Mouse (Mus musculus): ENCODE measurements around the gene Nod2. TPM values are rescaled to one million over a fixed set of nuclear protein-coding genes. Genes with fewer than 3 reads are reported as not detected.

The Nod2 gene
- polyA plus RNA-seq, 1 experiment from 2014 or later, result 0.08 TPM

DNA sequence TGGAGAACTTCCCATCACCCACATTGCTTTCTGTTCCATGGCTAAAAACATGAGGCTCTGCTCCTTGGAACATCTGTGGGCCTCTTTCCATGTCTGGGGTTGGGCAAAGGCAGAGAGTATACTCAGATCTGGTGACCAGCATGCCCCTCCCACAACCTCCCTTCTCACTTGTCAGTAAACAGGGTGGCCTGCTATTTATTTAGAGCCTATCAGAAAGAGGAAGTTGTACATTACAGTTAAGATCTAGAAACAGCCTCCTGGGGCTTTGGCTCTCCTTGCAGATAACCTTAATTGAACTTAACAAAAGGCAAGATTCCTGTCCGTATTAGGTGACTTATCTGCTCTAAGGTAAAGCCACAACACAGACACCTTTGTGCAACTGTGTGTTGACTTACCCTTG is 19.3 kb downstream of the Nod2 start:
- no peak overlapping the region for H3K27ac ChIP-seq
- no peak overlapping the region for H3K9ac ChIP-seq (replicated peaks)
- WGBS, result 87% methylated on average over 1 of the region's 1 CpGs
- H3K4me1 ChIP-seq (replicated peaks), result peaks cover 27% of the 10 kb centered on the region
- H3K9me3 ChIP-seq, result no peaks in the 10 kb centered on the region
- no peaks in the 10 kb centered on the region for H3K36me3 ChIP-seq
- H3K27me3 ChIP-seq, result no peaks in the 10 kb centered on the region
- ATAC-seq, result no peak
- no peak overlapping the region for H3K4me3 ChIP-seq (replicated peaks)
- no peak overlapping the region for H3K4me2 ChIP-seq (replicated peaks)

DNA sequence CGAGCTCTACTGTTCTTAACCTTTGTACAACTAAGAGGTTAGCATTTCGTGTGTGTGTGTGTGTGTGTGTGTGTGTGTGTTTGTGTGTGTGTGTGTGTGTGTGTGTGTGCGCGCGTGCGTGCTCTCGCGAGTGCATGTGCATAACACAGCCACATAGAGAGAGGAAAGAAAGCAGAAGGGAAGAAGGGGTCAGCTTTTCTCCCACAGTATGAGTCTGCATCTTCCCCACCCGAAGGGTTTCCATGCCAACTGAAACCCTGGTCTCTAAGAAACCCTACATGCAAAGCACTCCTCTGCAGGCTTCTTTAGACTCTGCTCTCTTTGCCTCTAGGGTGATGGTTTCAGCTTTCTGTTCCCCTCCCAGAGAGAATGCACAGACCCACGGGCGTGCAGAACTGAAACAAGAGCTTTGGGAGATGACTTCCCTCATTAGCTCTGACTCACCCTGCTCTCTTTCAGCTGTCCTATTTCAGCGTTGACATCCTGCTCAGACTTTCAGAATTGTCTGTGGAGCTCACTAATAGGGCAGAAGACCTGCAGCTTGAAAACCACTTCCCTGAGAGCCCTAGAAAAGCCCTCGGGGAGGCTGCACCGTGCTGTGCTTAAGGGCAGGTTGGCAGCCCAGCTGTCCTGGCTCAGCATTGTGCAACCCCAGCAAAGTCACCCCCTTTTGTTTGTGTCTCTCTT is 21.4 kb downstream of the Nod2 start:
- peak; percentile 83 for ATAC-seq
- Histone ChIP-seq H3K27me3 (peaks cover 4% of the 10 kb centered on the region; the same call in 1 of the 2 replicates), H3K9me3 (no peaks in the 10 kb centered on the region), H3K4me3 (replicated peaks) (no peak overlapping the region), H3K9ac (replicated peaks) (no peak overlapping the region), H3K4me1 (replicated peaks) (peaks cover 29% of the 10 kb centered on the region), H3K36me3 (no peaks in the 10 kb centered on the region), H3K27ac (peak overlapping the region; percentile 56), H3K4me2 (replicated peaks) (peak overlapping the region; percentile 19)
- 40% methylated on average over 14 of the region's 14 CpGs for WGBS

DNA sequence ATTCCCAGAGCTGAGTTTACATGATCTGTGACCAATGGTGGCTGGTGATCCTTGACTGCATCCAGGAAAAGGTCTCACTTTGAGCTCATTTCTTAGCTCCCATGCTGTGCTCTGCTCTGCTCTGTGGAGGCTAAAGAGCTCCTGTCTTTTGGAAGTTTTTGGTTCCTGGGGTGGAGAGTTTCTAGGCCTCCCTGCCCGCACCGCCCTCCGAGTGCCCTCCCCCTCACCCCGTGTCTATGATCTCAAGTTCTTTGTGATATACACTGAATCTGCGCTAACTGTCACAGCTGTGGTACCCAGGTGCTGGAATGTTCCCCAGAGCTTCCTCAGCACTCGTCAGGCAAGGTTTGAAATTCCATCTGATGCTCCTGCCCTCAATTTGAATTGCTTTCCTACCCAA is 23.7 kb downstream of the Nod2 start:
- no peak for ATAC-seq
- Histone ChIP-seq H3K27me3 (peaks cover 4% of the 10 kb centered on the region; the same call in 1 of the 2 replicates), H3K9ac (replicated peaks) (no peak overlapping the region), H3K36me3 (no peaks in the 10 kb centered on the region), H3K4me3 (replicated peaks) (no peak overlapping the region), H3K4me2 (replicated peaks) (no peak overlapping the region), H3K27ac (no peak overlapping the region), H3K9me3 (no peaks in the 10 kb centered on the region), H3K4me1 (replicated peaks) (peaks cover 26% of the 10 kb centered on the region)
- WGBS, result 73% methylated on average over 6 of the region's 6 CpGs

DNA sequence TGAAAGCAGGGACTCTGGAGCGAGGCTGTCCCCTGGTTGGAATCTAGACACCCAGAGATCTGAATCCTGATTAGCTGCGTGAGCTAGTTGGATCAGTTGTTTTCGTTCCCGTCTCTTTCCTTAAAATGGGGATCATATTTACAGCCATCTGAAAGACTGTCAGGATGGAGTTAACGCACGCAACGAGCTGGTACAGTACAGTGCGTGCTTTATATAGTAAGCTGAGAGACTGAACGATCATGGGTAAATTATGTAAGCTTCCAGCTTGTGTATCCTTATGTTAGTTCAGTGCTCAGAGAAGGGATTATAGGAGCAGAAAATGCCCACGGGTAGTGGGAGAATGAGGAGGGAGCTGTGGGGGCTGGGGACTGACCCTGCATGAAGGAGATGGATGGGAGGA is 24.5 kb downstream of the Nod2 start:
- Histone ChIP-seq H3K36me3 (no peaks in the 10 kb centered on the region), H3K27me3 (peaks cover 4% of the 10 kb centered on the region; the same call in 1 of the 2 replicates), H3K4me2 (replicated peaks) (no peak overlapping the region), H3K4me1 (replicated peaks) (peaks cover 26% of the 10 kb centered on the region), H3K4me3 (replicated peaks) (no peak overlapping the region), H3K9me3 (no peaks in the 10 kb centered on the region), H3K9ac (replicated peaks) (no peak overlapping the region), H3K27ac (no peak overlapping the region)
- WGBS, result 90% methylated on average over 10 of the region's 10 CpGs
- no peak for ATAC-seq

DNA sequence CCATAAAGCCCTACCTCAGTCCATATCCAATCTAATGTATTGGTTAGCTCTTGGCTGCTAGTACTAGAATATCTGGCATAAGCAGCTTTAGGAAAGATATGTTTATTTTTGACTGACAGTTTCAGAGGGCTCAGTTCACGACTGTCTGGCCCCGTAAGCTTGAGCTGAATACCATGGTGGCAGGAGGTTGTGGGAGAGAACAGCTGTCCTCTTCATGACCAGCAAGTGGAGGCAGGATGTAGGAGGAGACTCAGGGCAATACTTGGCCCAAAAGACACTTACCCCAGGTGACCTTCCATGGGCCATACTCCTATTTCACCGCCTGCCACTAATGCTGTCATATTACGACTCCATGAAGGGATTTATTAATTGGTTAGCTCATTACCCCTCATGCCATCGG is 26.7 kb downstream of the Nod2 start:
- H3K4me1 ChIP-seq (replicated peaks), result peaks cover 17% of the 10 kb centered on the region
- no peak for ATAC-seq
- H3K9me3 ChIP-seq, result no peaks in the 10 kb centered on the region
- WGBS, result 90% methylated on average over 5 of the region's 5 CpGs
- H3K36me3 ChIP-seq, result no peaks in the 10 kb centered on the region
- H3K27ac ChIP-seq, result no peak overlapping the region
- H3K27me3 ChIP-seq, result peaks cover 4% of the 10 kb centered on the region; the same call in 1 of the 2 replicates
- H3K4me3 ChIP-seq (replicated peaks), result no peak overlapping the region
- no peak overlapping the region for H3K9ac ChIP-seq (replicated peaks)
- H3K4me2 ChIP-seq (replicated peaks), result no peak overlapping the region

DNA sequence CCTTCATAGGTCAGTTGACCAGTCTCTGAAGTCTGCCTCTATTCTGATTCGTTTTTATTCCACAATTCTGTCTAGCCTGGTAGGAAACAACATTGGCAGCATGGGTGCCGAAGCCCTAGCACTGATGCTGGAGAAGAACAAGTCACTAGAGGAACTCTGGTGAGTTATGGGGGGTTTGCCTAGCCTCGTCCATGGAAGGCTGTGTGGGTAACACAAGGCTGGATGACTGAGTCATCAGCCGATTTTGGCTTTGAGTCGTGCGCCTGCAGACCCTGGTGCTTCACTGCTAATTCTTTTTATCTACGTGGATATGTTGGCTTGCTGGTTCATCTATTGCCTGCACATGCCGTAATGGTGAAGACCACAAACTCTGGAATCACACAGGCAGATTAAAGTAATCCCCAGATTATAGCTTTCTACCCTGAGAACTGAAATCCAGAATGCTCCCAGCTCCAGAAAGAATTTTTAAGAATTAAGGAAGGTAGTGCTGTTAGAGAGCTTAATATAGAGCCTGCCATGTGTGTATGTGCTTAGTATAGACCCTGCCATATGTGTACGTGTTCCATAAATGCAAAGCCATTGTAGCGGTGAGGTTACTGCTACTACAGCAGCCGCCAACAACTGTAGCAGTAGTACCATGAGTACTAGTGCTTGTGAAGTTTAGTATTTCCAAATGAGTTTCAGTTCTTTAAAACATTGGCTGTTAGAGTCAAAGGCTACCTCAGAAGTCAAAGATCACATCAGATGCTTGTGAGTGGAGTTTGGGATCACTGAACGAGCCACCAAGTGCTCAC is 28.5 kb downstream of the Nod2 start:
- no peak for ATAC-seq
- WGBS, result 92% methylated on average over 12 of the region's 12 CpGs

DNA sequence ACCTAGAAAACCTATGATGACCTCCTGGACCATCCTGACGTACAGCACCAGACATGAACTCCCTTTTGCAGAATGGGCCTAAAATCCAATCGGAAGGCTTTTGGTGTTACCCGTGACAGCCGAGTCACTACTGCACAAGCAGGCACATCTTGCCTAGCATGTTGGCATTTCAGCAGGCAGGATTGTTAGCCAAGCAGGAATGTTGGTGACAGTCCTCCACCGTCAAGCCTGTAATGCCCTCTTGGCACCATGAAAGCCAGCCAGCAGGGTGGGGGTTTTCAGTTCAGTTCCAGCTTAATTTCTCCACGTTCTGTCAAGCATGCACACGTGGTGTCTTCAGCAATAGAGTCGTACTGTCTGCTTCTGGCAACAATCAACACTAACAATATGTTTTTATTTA is 30.0 kb downstream of the Nod2 start:
- ATAC-seq, result no peak
- 84% methylated on average over 8 of the region's 8 CpGs for WGBS

More for the DNA sequence above, 28.5 kb downstream of the Nod2 start:
- H3K36me3 ChIP-seq, result no peaks in the 10 kb centered on the region
- no peak overlapping the region for H3K9ac ChIP-seq (replicated peaks)
- no peak overlapping the region for H3K4me3 ChIP-seq (replicated peaks)
- no peaks in the 10 kb centered on the region for H3K9me3 ChIP-seq
- H3K4me1 ChIP-seq (replicated peaks), result 0 out of 2 replicates have a peak, but pooled peaks cover 9% of the 10 kb centered on the region
- H3K27ac ChIP-seq, result no peak overlapping the region
- H3K4me2 ChIP-seq (replicated peaks), result no peak overlapping the region
- H3K27me3 ChIP-seq, result peaks cover 4% of the 10 kb centered on the region; the same call in 1 of the 2 replicates

DNA sequence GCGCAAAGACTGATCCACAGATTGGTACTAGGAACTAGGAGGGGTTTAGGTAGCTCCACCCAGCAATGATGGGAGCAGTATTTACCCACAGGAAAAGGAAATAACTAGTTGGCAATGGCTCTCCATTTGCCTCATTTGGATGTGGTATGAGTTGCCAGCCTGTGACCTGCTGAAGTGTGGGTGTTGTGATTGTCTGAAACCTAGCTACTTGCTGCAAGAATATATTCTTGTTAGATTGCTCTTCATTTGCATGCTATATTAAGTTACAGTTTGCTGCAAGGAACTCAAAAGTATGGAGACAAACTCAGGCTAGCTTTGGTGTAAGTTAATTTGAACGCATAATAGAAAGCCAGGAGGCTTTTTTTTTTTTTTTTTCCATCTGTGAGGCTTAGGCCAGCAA is 33.5 kb downstream of the Nod2 start:
- H3K4me1 ChIP-seq (replicated peaks), result 0 out of 2 replicates have a peak, but pooled peaks cover 3% of the 10 kb centered on the region
- ATAC-seq, result no peak
- H3K9me3 ChIP-seq, result no peaks in the 10 kb centered on the region
- WGBS, result 93% methylated on average over 2 of the region's 2 CpGs
- H3K4me2 ChIP-seq (replicated peaks), result no peak overlapping the region
- no peaks in the 10 kb centered on the region for H3K27me3 ChIP-seq
- H3K36me3 ChIP-seq, result no peaks in the 10 kb centered on the region
- no peak overlapping the region for H3K27ac ChIP-seq
- H3K4me3 ChIP-seq (replicated peaks), result no peak overlapping the region
- no peak overlapping the region for H3K9ac ChIP-seq (replicated peaks)

More for the DNA sequence above, 30.0 kb downstream of the Nod2 start:
- Histone ChIP-seq H3K9ac (replicated peaks) (no peak overlapping the region), H3K27ac (no peak overlapping the region), H3K4me3 (replicated peaks) (no peak overlapping the region), H3K27me3 (peaks cover 4% of the 10 kb centered on the region; the same call in 1 of the 2 replicates), H3K9me3 (no peaks in the 10 kb centered on the region), H3K4me1 (replicated peaks) (0 out of 2 replicates have a peak, but pooled peaks cover 3% of the 10 kb centered on the region), H3K4me2 (replicated peaks) (no peak overlapping the region), H3K36me3 (no peaks in the 10 kb centered on the region)

DNA sequence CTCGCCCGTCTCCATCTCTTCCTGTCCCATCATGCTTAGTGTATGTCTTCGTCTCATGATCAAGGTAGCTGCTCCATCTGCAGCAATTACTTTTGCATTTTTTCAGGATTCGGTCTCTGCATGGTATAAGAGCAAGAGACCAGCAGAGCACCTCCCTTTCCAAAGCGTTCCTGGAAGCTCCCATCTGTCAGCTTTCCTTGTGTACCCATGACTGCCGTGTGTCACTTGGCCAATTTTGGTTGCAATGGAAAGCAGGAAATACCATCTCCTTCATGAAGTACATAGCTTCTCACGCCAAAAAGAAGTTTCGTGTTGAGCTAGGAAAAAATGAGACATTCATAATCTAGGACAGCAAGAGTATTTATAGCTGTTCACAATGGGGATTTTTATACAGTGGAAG is 33.9 kb downstream of the Nod2 start:
- H3K4me1 ChIP-seq (replicated peaks), result 0 out of 2 replicates have a peak, but pooled peaks cover 3% of the 10 kb centered on the region
- no peak overlapping the region for H3K4me3 ChIP-seq (replicated peaks)
- no peak overlapping the region for H3K4me2 ChIP-seq (replicated peaks)
- no peaks in the 10 kb centered on the region for H3K9me3 ChIP-seq
- no peak overlapping the region for H3K27ac ChIP-seq
- no peaks in the 10 kb centered on the region for H3K36me3 ChIP-seq
- no peak overlapping the region for H3K9ac ChIP-seq (replicated peaks)
- ATAC-seq, result no peak
- H3K27me3 ChIP-seq, result no peaks in the 10 kb centered on the region
- 92% methylated on average over 8 of the region's 8 CpGs for WGBS

DNA sequence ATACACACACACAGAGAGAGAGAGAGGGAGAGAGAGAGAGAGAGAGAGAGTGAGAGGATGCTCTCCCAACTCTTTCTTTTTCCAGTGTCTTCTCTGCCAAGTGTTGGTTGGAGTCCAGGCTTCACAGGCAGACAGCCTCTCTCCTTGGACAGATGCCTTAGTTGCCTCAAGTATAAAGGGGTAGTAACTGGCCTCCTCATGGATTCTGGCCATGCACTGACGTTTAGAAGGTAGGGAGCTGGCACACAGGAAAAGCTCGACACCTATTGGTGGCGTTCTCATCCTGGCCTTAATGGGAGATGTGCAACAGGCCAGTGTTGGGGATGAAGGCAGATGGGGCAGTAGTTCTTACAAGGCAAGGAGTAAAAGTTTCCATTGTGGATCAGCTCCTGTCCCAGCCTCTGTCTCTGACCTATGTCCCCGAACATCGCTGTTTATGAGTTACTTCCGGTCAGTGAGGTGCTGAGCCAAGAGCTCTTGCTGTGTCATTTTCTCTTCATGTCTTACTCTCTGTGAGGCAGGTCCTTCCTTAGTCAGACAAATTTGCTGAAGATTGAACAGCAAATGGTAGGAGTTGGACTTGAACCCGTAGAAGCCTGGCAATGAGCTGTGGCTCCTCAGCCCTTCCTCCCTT is 36.7 kb downstream of the Nod2 start:
- no peaks in the 10 kb centered on the region for H3K4me1 ChIP-seq (replicated peaks)
- H3K4me3 ChIP-seq (replicated peaks), result no peak overlapping the region
- no peak for ATAC-seq
- H3K27ac ChIP-seq, result no peak overlapping the region
- no peak overlapping the region for H3K4me2 ChIP-seq (replicated peaks)
- no peaks in the 10 kb centered on the region for H3K36me3 ChIP-seq
- 90% methylated on average over 7 of the region's 7 CpGs for WGBS
- no peak overlapping the region for H3K9ac ChIP-seq (replicated peaks)
- no peaks in the 10 kb centered on the region for H3K9me3 ChIP-seq
- no peaks in the 10 kb centered on the region for H3K27me3 ChIP-seq

DNA sequence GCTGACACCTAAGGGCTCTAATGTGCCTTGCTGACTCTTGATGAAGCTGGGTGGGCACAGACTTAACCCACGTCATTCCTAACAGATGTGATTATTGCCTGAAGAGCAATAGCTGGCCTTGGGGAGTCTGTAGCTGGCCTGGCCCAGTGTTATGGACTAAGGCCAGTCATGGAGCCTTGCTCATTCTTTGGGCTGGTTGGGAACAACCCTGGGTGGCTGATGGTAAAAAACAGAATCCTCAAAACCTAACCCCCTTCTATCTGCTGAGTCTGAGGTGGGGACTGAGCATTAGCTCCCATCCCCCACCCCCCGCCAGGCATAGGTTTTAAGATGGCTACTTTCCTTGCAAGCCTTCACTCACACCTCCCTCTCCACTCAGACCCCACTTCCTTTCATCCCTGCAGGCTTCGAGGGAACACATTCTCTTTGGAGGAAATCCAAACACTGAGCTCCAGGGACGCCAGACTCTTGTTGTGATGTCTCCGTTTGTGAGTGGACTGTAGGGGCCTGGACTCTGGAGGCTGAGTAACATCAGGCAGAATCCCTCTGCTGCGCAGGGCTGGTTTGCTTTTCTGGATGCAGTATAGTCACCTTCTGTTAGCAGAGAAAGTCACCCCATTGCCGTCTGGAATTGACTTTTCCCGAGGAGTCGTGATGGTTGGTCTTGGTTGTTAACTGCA is 39.3 kb downstream of the Nod2 start:
- no peak for ATAC-seq
- no peaks in the 10 kb centered on the region for H3K9me3 ChIP-seq
- H3K4me1 ChIP-seq (replicated peaks), result no peaks in the 10 kb centered on the region
- no peaks in the 10 kb centered on the region for H3K27me3 ChIP-seq
- H3K9ac ChIP-seq (replicated peaks), result no peak overlapping the region
- H3K27ac ChIP-seq, result no peak overlapping the region
- H3K36me3 ChIP-seq, result no peaks in the 10 kb centered on the region
- WGBS, result 73% methylated on average over 9 of the region's 9 CpGs
- H3K4me2 ChIP-seq (replicated peaks), result no peak overlapping the region
- H3K4me3 ChIP-seq (replicated peaks), result no peak overlapping the region

DNA sequence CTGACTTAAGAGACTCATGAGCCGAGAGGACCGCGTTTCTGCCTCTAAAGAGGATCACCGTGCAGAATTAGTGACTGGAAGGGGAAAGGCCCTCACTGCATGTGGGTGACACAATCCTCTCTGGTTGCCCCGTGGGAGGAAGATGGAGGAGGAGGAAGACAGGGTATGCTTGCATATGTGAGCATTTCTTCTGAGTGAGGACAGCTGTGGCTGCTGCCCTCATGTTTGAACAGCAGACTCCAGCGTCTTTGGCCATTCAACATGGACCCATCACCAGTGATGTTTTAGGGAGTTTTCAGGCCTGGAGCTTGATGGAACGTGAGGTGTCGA is 39.8 kb downstream of the Nod2 start:
- Histone ChIP-seq H3K36me3 (no peaks in the 10 kb centered on the region), H3K4me3 (replicated peaks) (no peak overlapping the region), H3K4me1 (replicated peaks) (no peaks in the 10 kb centered on the region), H3K9me3 (no peaks in the 10 kb centered on the region), H3K4me2 (replicated peaks) (no peak overlapping the region), H3K27me3 (no peaks in the 10 kb centered on the region), H3K9ac (replicated peaks) (no peak overlapping the region), H3K27ac (no peak overlapping the region)
- WGBS, result 86% methylated on average over 8 of the region's 8 CpGs
- no peak for ATAC-seq

Measured in midbrain, embryonic 13.5 days (tissue).